Mouse (Mus musculus) skeletal muscle tissue, adult 2 months (tissue): Measurements from ENCODE around the gene Ntrk3.

ENCODE experiments used
- DNase-seq: peaks from one replicate; pipeline ENCODE4 v3.0.0-alpha.2; 2012; ENCODE audit warnings: low read depth, low spot score

Gene Ntrk3

DNA sequence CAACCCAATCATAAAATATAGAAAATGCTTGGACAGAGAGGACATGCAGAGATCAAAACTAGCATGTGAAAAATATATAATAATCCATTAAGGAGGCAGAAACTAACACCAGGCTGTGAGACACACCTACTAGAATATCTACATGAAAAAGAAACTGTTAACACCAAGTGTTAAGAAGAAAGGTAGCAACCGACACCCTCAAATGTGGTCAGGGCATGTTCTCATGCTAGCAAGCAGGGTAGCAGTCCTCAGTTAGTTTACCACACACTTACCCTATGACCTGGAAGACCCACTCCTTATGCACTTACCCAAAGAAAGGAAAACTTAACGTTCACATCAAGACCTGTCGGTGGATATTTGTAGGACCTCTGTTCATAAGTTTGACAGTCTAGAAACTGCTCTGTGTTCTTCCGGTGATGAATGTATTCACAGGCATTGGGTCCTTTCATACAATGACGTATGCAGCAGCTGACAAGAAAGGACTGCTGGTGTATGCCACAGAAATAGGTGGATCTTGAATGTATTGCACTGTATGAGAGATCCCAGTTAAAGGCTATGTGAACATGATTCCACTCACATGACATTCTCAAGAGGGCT is at the start of gene Ntrk3:
Gene Ntrk3, minus strand, starts transcription at position 399 of the 597 bp plus-strand sequence.
- no peak for DNase-seq

DNA sequence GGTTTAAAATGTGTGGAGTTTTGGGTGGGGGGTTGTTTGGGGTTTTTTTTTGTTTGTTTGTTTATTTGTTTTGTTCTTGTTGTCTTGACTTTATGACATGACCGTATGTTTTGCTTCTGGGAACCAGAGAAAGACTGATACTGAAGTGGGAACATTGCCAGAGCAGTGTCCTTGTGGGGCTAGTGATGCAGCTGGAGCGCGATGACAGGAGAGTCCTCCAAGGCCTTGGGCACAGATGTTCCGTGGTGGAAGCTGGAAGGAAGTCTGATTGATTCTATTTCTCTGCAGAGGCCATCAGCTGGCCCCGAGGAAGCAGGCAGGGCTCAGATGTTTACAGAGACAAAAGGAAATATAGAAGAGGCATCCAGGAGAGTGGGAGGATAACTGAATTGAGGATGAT is 48.1 kb upstream of the Ntrk3 start:
- DNase-seq: no peak

DNA sequence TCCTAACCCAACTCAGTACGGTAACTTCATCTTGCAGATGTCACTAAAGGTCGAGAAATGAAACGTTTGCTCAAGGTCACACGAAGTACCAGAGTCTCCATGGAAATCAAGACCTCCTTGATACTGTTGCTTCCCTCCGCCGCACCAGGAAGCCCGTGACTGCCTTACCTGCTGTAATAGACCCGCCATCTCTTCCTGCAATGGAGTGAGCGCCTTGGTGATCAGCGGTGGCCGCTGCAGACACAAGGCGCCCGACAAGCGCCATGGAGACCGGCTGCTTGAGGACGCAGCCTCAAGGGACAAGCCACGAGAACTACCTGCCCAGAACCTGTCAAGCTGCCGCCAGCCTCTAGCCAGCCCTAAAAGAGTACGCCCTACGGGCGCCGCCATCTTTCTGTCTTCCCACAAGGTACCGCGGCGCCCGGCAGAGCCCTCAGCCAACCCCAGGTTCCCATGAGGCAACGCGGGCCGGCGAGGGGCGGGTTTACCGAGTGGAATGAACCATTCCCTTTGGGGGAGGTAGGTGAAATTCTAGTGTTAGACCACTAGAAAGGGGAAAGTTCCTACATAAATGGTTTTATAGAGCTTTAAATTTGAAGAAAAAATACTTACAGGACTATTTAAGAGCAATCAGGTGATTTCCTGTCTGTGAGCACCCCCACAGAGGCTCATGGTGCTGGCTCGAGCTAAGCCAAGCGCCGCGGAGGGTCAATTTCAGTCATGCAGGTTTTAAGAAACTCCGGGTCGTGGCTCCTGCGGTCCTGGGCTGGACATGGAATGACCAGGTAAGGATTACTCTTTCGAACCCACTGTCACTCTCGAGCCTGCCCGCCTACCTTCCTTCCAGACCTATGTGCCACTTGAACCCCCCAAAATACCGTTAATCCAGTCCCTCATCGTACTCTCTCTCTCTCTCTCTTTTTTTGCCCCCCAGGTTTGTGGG is 45.1 kb upstream of the Ntrk3 start, which contains the start of the genes Mrps11 and Mrpl46:
Gene Mrps11, plus strand, starts transcription at position 481 of the 943 bp plus-strand sequence.
Gene Mrpl46, minus strand, starts transcription at position 893 of the 943 bp plus-strand sequence.
- DNase-seq: peak; percentile 66

- no peak for DNase-seq
Observed at GRCm38 (mm10) chr7:78778741-78779140, 40.9 kb upstream of the Ntrk3 start.

DNA sequence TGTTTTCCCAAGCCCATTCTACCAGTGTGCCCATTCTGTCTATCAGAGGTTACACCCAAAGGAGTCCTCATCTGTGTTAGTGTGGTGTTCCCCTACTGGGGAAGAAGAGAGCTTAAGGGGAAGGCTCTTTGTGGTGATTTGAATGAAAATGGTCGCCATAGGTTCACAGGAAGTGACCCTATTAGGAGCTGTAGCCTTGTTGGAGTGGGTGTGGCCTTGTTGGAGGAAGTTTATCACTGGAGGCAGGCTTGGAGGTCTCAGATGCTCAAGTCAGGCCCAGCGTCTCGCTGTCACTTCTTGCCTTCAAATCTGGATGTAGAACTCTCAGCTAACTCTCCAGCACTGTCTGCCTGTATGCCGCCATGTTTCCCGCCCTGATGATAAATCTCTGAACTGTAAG is 33.1 kb upstream of the Ntrk3 start:
- DNase-seq: no peak

GRCm38 (mm10) chr7:78769075-78769652 is 31.4 kb upstream of the Ntrk3 start:
- DNase-seq: no peak

GRCm38 (mm10) chr7:78767929-78768531 is 30.2 kb upstream of the Ntrk3 start:
- DNase-seq: no peak

GRCm38 (mm10) chr7:78766019-78766683 is 28.3 kb upstream of the Ntrk3 start:
- peak; percentile 24 for DNase-seq

DNA sequence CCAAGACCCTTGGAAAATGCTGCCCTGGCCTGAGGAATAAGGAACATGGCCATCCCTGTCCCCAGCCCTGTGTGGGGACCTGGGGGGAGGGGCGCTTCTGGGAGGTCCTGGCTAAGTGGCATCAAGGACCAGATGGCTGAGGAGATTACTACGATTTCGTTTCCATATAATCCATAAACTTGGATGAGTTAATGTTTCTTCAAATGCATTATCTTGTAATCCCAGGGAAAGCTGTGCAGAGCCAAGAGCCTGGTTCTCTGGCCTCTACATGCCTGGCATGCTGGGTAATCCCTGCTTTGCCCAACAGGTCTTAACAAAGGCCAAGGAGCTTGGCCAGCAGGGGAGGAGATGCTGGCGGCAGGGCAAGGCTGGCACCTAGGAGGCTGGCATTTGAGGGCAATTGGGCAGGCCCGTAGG is 27.4 kb upstream of the Ntrk3 start:
- DNase-seq: no peak

- DNase-seq: no peak
Observed at GRCm38 (mm10) chr7:78763801-78764200, 26.0 kb upstream of the Ntrk3 start.

DNA sequence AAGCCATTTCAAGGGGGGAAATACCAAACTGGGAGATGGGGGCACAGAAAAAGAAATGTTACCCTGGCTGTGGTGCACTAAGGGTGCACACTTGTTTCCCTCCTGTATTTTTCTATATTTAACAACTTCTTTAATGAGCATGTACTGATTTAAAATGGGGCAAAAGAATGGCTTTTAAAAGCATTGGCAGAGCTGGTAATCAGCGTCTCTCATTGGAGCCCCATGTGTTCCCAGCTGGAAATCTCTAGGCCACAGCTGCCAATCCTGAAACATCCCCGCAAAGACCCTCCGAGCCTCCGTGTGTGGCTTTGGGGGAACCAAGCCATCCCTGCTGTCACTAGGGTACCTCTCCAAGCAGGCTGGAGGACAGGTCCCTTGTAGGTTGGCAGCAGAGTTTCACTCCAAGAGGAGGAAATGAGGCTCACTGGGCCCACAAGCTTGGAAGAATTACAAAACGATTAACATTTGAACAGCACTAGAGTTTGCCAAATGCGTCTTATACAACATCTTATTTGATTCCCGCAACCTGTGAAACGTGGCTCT is 16.7 kb upstream of the Ntrk3 start:
- DNase-seq: no peak

GRCm38 (mm10) chr7:78753752-78754457 is 16.1 kb upstream of the Ntrk3 start:
- DNase-seq: no peak

GRCm38 (mm10) chr7:78752961-78753360 is 15.1 kb upstream of the Ntrk3 start:
- no peak for DNase-seq

- no peak for DNase-seq
Observed at GRCm38 (mm10) chr7:78743731-78744385, 6.0 kb upstream of the Ntrk3 start.

GRCm38 (mm10) chr7:78739351-78740000 is 1.7 kb upstream of the Ntrk3 start:
- DNase-seq: no peak

DNA sequence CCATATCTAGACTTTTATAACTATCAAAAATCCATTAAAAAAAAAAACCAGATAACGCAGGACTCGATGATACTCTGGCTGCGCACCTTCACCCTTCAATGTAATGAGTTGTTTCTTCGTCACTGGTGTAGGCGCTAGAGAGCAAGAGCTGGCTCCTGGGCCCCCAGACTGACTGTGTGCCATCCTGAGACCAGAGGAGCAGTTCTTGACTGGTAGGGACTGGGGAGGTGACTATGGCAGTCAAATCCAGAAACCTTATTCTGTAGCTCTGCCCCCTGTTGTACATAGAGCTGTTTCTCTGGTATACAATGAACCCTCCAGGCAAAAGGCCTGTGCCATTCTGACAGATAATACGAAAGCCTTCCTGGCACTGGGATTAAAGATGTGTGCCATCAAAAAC is 616 bp downstream of the Ntrk3 start:
- DNase-seq: no peak

GRCm38 (mm10) chr7:78731391-78731790 is 6.4 kb downstream of the Ntrk3 start:
- no peak for DNase-seq

- no peak for DNase-seq
Observed at GRCm38 (mm10) chr7:78724591-78724990, 13.2 kb downstream of the Ntrk3 start.

DNA sequence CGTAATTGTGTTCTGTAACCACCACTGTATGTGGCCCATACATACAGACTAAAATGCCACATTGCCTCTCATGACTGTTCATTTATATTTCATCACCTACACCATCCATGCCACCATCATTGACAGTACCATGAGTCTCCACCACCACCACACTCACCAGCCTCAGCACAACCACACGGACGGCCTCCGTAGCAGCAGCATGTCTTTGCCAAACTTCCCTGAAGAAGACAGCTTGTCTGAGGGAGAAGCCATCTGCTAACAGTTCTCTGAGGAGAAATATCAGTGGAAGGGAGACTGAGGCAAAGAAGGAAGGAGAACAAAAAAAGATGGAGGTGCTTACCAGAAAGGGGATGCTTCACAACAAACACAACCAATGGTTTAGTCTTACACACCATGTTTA is 15.8 kb downstream of the Ntrk3 start:
- no peak for DNase-seq
